Mouse (Mus musculus): ENCODE data around the gene Ryr1. TPM values are rescaled to one million over a fixed set of nuclear protein-coding genes. Genes with fewer than 3 reads are reported as not detected.
A peak's percentile ranks its signal among the peaks of the same experiment; 100 is the strongest.

The Ryr1 gene
- polyA plus RNA-seq, 1 experiment from 2014 or later: 0.09 TPM

DNA sequence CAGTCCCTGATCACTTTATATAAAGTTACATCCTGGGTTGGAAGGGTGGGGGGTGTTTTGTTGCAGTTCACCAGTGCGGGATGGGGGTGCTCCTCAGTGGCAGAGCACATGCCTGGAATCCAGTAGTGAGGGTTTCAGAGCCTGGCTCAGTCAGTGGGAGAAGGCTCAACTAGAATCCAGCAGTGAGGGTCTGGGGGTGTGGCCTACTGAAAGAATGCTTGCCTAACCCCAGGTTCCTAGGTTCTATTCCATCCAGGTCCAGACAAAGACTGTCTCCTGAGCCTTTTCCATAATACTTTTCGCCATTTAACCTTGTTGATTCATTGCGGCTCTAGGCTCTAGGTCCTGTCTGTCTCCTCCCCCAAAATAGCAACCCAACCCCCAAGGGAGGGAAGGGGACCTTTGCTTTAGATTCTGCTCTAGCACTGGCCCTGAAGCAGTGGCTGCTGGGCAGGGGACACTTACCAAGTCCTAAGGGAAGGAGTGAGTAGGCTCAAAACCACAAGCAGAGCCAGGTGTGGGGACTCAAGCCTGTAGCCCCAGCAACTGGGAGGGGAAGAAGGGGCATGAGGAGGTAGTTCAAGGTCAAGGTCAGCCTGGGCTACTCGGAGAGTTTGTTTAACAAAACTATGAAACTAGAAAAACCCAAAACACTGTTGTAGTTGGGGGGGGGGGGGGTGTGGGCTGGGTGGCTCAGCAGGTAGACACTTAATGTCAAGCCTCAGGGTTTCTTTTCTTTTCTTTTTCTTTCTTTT lies 158.1 kb downstream of the Ryr1 start:
- TF ChIP-seq EP300 (IDR thresholded peaks at IDR 0.05; ENCODE audit: low read depth) (no peak), CTCF (IDR thresholded peaks at IDR 0.05; ENCODE audit: low read depth) (no peak)
- H3K36me3 ChIP-seq (replicated peaks; ENCODE audit: insufficient read depth, low read length): peaks cover 10% of the 10 kb centered on the region; the same call in 1 of the 2 replicates
- H3K4me3 ChIP-seq (ENCODE audit: low read depth, low read length): no peak overlapping the region
- DNase-seq: no peak
- no peaks in the 10 kb centered on the region for H3K27me3 ChIP-seq (ENCODE audit: insufficient read depth, low read length)
- H3K4me1 ChIP-seq (ENCODE audit: insufficient read depth): peaks cover 8% of the 10 kb centered on the region
- ATAC-seq: no peak
- no peak overlapping the region for H3K9ac ChIP-seq (replicated peaks)
- no peaks in the 10 kb centered on the region for H3K9me3 ChIP-seq (ENCODE audit: low read length)
- H3K27ac ChIP-seq (ENCODE audit: low read depth): no peak overlapping the region
- H3K4me2 ChIP-seq (ENCODE audit: low read depth, low read length): no peak overlapping the region
- WGBS (ENCODE audit: insufficient replicate concordance): 77% methylated on average over 4 of the region's 4 CpGs

DNA sequence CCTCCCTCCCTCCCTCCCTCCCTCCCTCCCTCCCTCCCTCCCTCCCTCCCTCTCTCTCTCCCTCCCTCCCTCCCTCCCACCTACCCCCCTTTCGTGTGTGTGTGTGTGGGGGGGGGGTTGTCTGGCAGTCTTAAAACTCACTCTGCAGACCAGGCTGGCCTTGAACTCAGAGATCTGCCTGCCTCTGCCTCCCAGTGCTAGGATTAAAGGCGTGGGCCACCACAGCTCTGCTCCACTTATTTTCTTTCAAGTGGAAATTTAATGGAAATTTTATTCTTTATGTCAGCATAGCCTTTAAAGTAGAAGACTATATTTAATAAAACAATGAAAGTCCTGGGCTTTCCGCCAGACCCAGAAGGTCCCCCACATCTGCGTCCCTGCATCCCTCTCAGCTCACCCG lies 158.8 kb downstream of the Ryr1 start:
- Histone ChIP-seq H3K9me3 (ENCODE audit: low read length) (no peaks in the 10 kb centered on the region), H3K36me3 (replicated peaks; ENCODE audit: insufficient read depth, low read length) (0 out of 2 replicates have a peak, but pooled peaks cover 2% of the 10 kb centered on the region), H3K4me1 (ENCODE audit: insufficient read depth) (peaks cover 9% of the 10 kb centered on the region), H3K27me3 (ENCODE audit: insufficient read depth, low read length) (no peaks in the 10 kb centered on the region), H3K9ac (replicated peaks) (no peak overlapping the region), H3K4me2 (ENCODE audit: low read depth, low read length) (no peak overlapping the region), H3K27ac (ENCODE audit: low read depth) (no peak overlapping the region), H3K4me3 (ENCODE audit: low read depth, low read length) (no peak overlapping the region)
- ATAC-seq (no peak), DNase-seq (no peak)
- WGBS (ENCODE audit: insufficient replicate concordance): 78% methylated on average over 4 of the region's 5 CpGs
- TF ChIP-seq EP300 (IDR thresholded peaks at IDR 0.05; ENCODE audit: low read depth): no peak
- TF ChIP-seq CTCF (IDR thresholded peaks at IDR 0.05; ENCODE audit: low read depth): no peak

- H3K27me3 ChIP-seq (ENCODE audit: insufficient read depth, low read length): no peaks in the 10 kb centered on the region
- H3K9me3 ChIP-seq (ENCODE audit: low read length): no peaks in the 10 kb centered on the region
- ATAC-seq (no peak), DNase-seq (no peak)
- H3K4me2 ChIP-seq (ENCODE audit: low read depth, low read length): no peak overlapping the region
- WGBS (ENCODE audit: insufficient replicate concordance): 70% methylated on average over 5 of the region's 5 CpGs
- TF ChIP-seq EP300 (IDR thresholded peaks at IDR 0.05; ENCODE audit: low read depth) (no peak), CTCF (IDR thresholded peaks at IDR 0.05; ENCODE audit: low read depth) (no peak)
- peaks cover 13% of the 10 kb centered on the region for H3K4me1 ChIP-seq (ENCODE audit: insufficient read depth)
- no peak overlapping the region for H3K4me3 ChIP-seq (ENCODE audit: low read depth, low read length)
- H3K9ac ChIP-seq (replicated peaks): no peak overlapping the region
- H3K36me3 ChIP-seq (replicated peaks; ENCODE audit: insufficient read depth, low read length): 0 out of 2 replicates have a peak, but pooled peaks cover 2% of the 10 kb centered on the region
- no peak overlapping the region for H3K27ac ChIP-seq (ENCODE audit: low read depth)
Measured at GRCm38 (mm10) chr7:28965346-28965840, 159.6 kb downstream of the Ryr1 start.

DNA sequence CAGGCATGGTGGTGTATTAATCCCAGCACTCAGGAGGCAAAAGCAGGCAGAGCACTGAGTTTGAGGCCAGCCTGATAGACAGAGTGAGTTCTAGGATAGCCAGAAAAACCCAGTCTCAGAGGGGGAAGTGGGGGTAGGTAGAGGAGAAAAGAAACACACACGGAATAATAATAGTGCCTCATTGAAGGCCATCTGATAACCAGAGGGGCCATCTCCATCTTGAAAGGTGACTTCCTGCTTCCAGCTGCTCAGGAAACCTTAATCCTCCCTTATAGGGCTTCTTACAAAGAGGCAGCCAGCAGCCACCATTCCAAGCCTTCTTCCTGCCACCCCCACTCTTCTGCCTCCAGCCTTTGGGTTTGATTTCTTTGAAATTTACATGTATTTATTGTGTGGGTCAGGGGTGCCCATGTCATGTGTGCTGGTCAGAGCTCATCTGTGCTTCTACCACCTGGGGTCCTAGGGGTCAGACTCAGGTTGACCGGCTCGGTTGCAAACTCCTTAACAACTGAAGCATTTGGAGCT lies 161.5 kb downstream of the Ryr1 start:
- DNase-seq: no peak
- H3K27me3 ChIP-seq (ENCODE audit: insufficient read depth, low read length): no peaks in the 10 kb centered on the region
- no peak for ATAC-seq
- 73% methylated on average over 3 of the region's 3 CpGs for WGBS (ENCODE audit: insufficient replicate concordance)
- peaks cover 28% of the 10 kb centered on the region for H3K4me1 ChIP-seq (ENCODE audit: insufficient read depth)
- H3K27ac ChIP-seq (ENCODE audit: low read depth): 0 out of 2 replicates have a peak overlapping the region, but pooled peaks have one; percentile 68
- TF ChIP-seq EP300 (IDR thresholded peaks at IDR 0.05; ENCODE audit: low read depth) (no peak), CTCF (IDR thresholded peaks at IDR 0.05; ENCODE audit: low read depth) (no peak)
- no peak overlapping the region for H3K4me2 ChIP-seq (ENCODE audit: low read depth, low read length)
- no peak overlapping the region for H3K4me3 ChIP-seq (ENCODE audit: low read depth, low read length)
- no peaks in the 10 kb centered on the region for H3K36me3 ChIP-seq (replicated peaks; ENCODE audit: insufficient read depth, low read length)
- H3K9ac ChIP-seq (replicated peaks): no peak overlapping the region
- H3K9me3 ChIP-seq (ENCODE audit: low read length): no peaks in the 10 kb centered on the region

- Histone ChIP-seq H3K4me2 (ENCODE audit: low read depth, low read length) (peak within 1 kb of the TSS; percentile 92), H3K27me3 (ENCODE audit: insufficient read depth, low read length) (no peaks in the 10 kb centered on the region), H3K27ac (ENCODE audit: low read depth) (peak within 1 kb of the TSS; percentile 69), H3K4me1 (ENCODE audit: insufficient read depth) (peaks cover 41% of the 10 kb centered on the region), H3K9me3 (ENCODE audit: low read length) (no peaks in the 10 kb centered on the region), H3K9ac (replicated peaks) (peak within 1 kb of the TSS; percentile 93), H3K36me3 (replicated peaks; ENCODE audit: insufficient read depth, low read length) (no peaks in the 10 kb centered on the region), H3K4me3 (ENCODE audit: low read depth, low read length) (peak within 1 kb of the TSS; percentile 89)
- ATAC-seq (peak; percentile 92), DNase-seq (peak; percentile 100)
- TF ChIP-seq EP300 (IDR thresholded peaks at IDR 0.05; ENCODE audit: low read depth): 0 out of 2 replicates have a peak, but pooled peaks have one; percentile 25
- TF ChIP-seq CTCF (IDR thresholded peaks at IDR 0.05; ENCODE audit: low read depth): no peak
- under 1% methylated on average over 59 of the region's 76 CpGs for WGBS (ENCODE audit: insufficient replicate concordance)
Measured at GRCm38 (mm10) chr7:28961927-28962670, 162.9 kb downstream of the Ryr1 start, which contains the start of gene Actn4. Actn4 (minus strand) TSS chr7:28962340.

- ATAC-seq (no peak), DNase-seq (no peak)
- no peaks in the 10 kb centered on the region for H3K9me3 ChIP-seq (ENCODE audit: low read length)
- WGBS (ENCODE audit: insufficient replicate concordance): under 1% methylated on average over 7 of the region's 7 CpGs
- peak overlapping the region; percentile 92 for H3K4me2 ChIP-seq (ENCODE audit: low read depth, low read length)
- no peak for TF ChIP-seq CTCF (IDR thresholded peaks at IDR 0.05; ENCODE audit: low read depth)
- no peak for TF ChIP-seq EP300 (IDR thresholded peaks at IDR 0.05; ENCODE audit: low read depth)
- H3K27ac ChIP-seq (ENCODE audit: low read depth): peak overlapping the region; percentile 69
- H3K4me1 ChIP-seq (ENCODE audit: insufficient read depth): peaks cover 47% of the 10 kb centered on the region
- peak overlapping the region; percentile 89 for H3K4me3 ChIP-seq (ENCODE audit: low read depth, low read length)
- no peaks in the 10 kb centered on the region for H3K36me3 ChIP-seq (replicated peaks; ENCODE audit: insufficient read depth, low read length)
- no peaks in the 10 kb centered on the region for H3K27me3 ChIP-seq (ENCODE audit: insufficient read depth, low read length)
- peak overlapping the region; percentile 93 for H3K9ac ChIP-seq (replicated peaks)
Measured at GRCm38 (mm10) chr7:28961584-28961926, 163.4 kb downstream of the Ryr1 start.
